Mouse (Mus musculus): ENCODE measurements around the gene Ebf1.

DNA sequence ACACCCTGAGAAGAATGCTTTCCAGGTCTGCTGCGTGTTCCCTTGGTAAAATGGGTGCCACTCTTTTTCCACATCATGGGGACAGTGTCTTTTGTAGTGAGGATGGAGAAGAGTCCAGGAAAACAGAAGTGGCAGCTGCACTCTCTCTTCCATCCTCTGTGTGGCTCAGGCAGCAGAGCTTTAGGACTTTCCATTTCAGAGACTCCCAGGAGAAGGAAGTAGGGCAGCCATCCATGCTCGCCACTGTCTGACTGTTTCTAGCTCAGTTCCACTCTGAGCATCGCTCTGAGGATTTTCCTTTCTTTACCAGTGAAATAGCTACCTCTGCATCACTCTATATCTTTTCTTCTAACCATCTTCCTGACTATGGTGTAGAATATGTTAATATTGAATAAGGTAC lies 234.8 kb downstream of the Ebf1 start:
- TF ChIP-seq CTCF (IDR thresholded peaks at IDR 0.05; ENCODE audit: low read depth) = no peak
- TF ChIP-seq EP300 (IDR thresholded peaks at IDR 0.05; ENCODE audit: low read depth) = no peak
